Mouse (Mus musculus) olfactory bulb, adult 2 months (tissue): ENCODE results near the gene Dpp6.

Experiments used
- CTCF ChIP-seq: fragments of 200-500 bp; IDR thresholded peaks from 2 replicates; pipeline ENCODE4 v1.5.1; 2012; ENCODE audit warnings: low read depth, mild to moderate bottlenecking, low read length, moderate library complexity; ENCODE audit not compliant: insufficient read depth
- POLR2A ChIP-seq: fragments of 200-500 bp; IDR thresholded peaks from 2 replicates; pipeline ENCODE4 v1.6.1; 2012; ENCODE audit warnings: mild to moderate bottlenecking, low read depth, low read length, moderate library complexity; ENCODE audit not compliant: insufficient read depth

DNA sequence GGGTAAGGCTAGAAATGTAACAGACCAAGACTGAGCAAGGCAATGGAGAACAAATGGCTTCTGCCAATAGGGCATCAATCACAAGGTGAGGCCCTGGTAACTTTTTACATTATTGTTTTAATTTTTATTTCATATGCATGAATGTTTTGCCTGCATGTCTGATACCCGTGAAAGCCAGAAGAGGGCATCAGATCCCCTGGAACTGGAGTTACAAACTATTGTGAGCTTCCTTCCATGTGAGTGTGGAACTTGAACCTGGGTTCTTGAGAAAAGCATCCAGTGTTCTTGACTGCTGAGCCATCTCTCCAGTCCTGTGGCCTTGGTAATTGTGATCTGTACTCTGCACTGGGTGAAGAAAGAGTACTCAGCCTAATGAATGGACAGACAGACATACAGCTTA, 259.0 kb downstream of the Dpp6 start:
- TF ChIP-seq POLR2A (no peak), CTCF (no peak)
